In the genomic region with DNA sequence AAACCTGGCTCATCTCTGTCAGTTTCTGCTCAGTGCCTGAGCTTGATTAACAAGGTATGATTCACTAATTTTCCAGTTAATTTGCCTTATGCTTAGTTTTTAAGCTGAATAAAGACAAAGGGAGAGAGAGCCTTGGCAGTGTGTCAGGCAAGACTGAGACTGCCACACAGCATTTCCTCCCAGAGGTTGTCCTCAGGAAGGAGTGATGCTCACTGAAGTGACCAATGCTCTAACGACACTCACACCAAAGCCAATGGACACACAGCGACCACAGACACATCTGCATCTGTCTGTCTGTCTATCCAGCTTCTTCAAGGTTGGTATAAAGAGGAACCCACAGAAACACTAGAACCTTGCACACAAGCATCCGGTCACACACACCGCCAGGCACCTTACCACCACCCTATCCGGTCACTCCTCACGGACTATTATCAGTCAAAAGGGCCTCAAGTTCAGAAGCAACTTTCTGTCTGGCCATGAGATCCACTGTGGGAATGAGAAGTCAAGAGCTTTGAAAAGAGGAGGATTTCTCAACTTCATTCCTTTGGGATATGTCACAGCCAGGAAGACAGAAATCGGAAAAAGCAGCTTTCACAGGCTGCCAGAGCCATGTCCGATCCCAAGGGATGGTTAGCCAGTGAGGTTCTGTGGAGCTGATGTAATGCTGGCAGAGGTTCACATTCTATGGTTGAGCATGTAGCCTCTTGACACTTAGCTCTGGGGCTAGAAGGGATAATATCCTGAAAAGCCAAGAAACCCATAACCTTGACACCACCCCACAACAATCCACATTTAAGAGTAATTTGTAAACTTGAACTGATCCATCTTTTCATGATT, we compare ENCODE assay signal across 8 mouse cellular contexts.
DNase-seq lines count a peak whose midpoint lies in the region; ATAC-seq and TF ChIP-seq lines count a peak whose summit lies in the region.

No protein-coding gene starts in this region.

- TF ChIP-seq CTCF in midbrain, postnatal 0 days (IDR thresholded peaks at IDR 0.05) = no peak
- TF ChIP-seq CTCF in thymus, adult 2 months (IDR thresholded peaks at IDR 0.05; ENCODE audit: borderline replicate concordance, control insufficient read depth, extremely low read depth, insufficient read depth, low read length, poor library complexity) = no peak

- peak; percentile 73 for DNase-seq in midbrain, postnatal 0 days (ENCODE audit: low spot score)
- DNase-seq in gastrocnemius, adult 8-10 months (ENCODE audit: low spot score in 2 of 2) = peak; percentile 37 to 52
- peak; percentile 22 for DNase-seq in kidney, adult 18-20 months
- peak; percentile 85 for DNase-seq in skeletal muscle tissue, adult 2 months (ENCODE audit: low read depth, low spot score)
- no peak for DNase-seq in cerebellum, postnatal 36 days
- DNase-seq in thymus, adult 2 months = no peak

- 82% methylated on average over 8 of the region's 8 CpGs for WGBS in midbrain, postnatal 0 days
- WGBS in midbrain, embryonic 16.5 days = 80% methylated on average over 8 of the region's 8 CpGs
- WGBS in thymus, adult 2 months = 94% methylated on average over 8 of the region's 8 CpGs

- no peak for TF ChIP-seq POLR2A in thymus, adult 2 months (IDR thresholded peaks at IDR 0.05; ENCODE audit: control insufficient read depth, extremely low read depth, insufficient read depth, low read length, poor library complexity)

- no peak overlapping the region for H3K27ac ChIP-seq in midbrain, postnatal 0 days (ENCODE audit: low read depth, low read length)
- H3K27ac ChIP-seq in midbrain, embryonic 16.5 days (ENCODE audit: low read length) = no peak overlapping the region
- no peak overlapping the region for H3K27ac ChIP-seq in thymus, adult 2 months (ENCODE audit: control insufficient read depth, insufficient read depth, low read length)

- peaks cover 2% of the 10 kb centered on the region; the same call in 1 of the 2 replicates for H3K4me1 ChIP-seq in midbrain, postnatal 0 days (ENCODE audit: insufficient read depth, low read length)
- H3K4me1 ChIP-seq in midbrain, embryonic 16.5 days (ENCODE audit: control insufficient read depth, insufficient read depth, low read length) = peaks cover 7% of the 10 kb centered on the region; the same call in 1 of the 2 replicates
- no peaks in the 10 kb centered on the region; the same call in 1 of the 2 replicates for H3K4me1 ChIP-seq in thymus, adult 2 months (replicated peaks; ENCODE audit: control insufficient read depth, insufficient read depth, low read length)

- no peak for ATAC-seq in midbrain, postnatal 0 days (ENCODE audit: low FRiP score)
- no peak for ATAC-seq in midbrain, embryonic 16.5 days
- ATAC-seq in inflammation-experienced regulatory T-cells, adult 6 months = no peak

- H3K27me3 ChIP-seq in midbrain, postnatal 0 days (ENCODE audit: insufficient read depth, low read length) = no peaks in the 10 kb centered on the region
- no peaks in the 10 kb centered on the region for H3K27me3 ChIP-seq in midbrain, embryonic 16.5 days (ENCODE audit: control insufficient read depth, insufficient read depth, low read depth, low read length)
- no peaks in the 10 kb centered on the region for H3K27me3 ChIP-seq in thymus, adult 2 months (ENCODE audit: control insufficient read depth, insufficient read depth, low read length)

- no peak overlapping the region for H3K4me3 ChIP-seq in midbrain, postnatal 0 days (ENCODE audit: low read depth, low read length)
- H3K4me3 ChIP-seq in midbrain, embryonic 16.5 days (ENCODE audit: low read depth, low read length) = no peak overlapping the region
- no peak overlapping the region for H3K4me3 ChIP-seq in thymus, adult 2 months (ENCODE audit: control insufficient read depth, insufficient read depth, low read length)

- no peak overlapping the region for H3K4me2 ChIP-seq in midbrain, postnatal 0 days (ENCODE audit: low read depth, low read length, poor library complexity, severe bottlenecking)
- no peak overlapping the region for H3K4me2 ChIP-seq in midbrain, embryonic 16.5 days (ENCODE audit: low read length)

- H3K36me3 ChIP-seq in midbrain, postnatal 0 days (ENCODE audit: insufficient read depth, low read length) = no peaks in the 10 kb centered on the region
- H3K36me3 ChIP-seq in midbrain, embryonic 16.5 days (ENCODE audit: control insufficient read depth, insufficient read depth, low read length) = no peaks in the 10 kb centered on the region
- no peaks in the 10 kb centered on the region for H3K36me3 ChIP-seq in thymus, adult 2 months (ENCODE audit: control insufficient read depth, insufficient read depth, low read length)

- no peak overlapping the region for H3K9ac ChIP-seq in midbrain, postnatal 0 days (replicated peaks; ENCODE audit: low read length, poor library complexity, severe bottlenecking)
- H3K9ac ChIP-seq in midbrain, embryonic 16.5 days (ENCODE audit: low read depth, low read length) = no peak overlapping the region

- no peaks in the 10 kb centered on the region for H3K9me3 ChIP-seq in midbrain, postnatal 0 days (ENCODE audit: low read length)
- no peaks in the 10 kb centered on the region for H3K9me3 ChIP-seq in midbrain, embryonic 16.5 days (replicated peaks; ENCODE audit: control insufficient read depth, low read length, poor library complexity, severe bottlenecking)

Comparison
In these comparisons a context has a peak if more than half of its experiments do, and no peak if none do; other contexts are left out.
1. DNase-seq: peak in midbrain, postnatal 0 days (single experiment), gastrocnemius, adult 8-10 months (2 of 2), kidney, adult 18-20 months (single experiment) and skeletal muscle tissue, adult 2 months (single experiment); none in cerebellum, postnatal 36 days (0 of 2) and thymus, adult 2 months (single experiment).